Mouse (Mus musculus) hindbrain, postnatal 0 days (tissue): ENCODE results near the gene Ipo7. TPM values are rescaled to one million over a fixed set of nuclear protein-coding genes. Genes with fewer than 3 reads are reported as not detected.
A peak's percentile ranks its signal among the peaks of the same experiment; 100 is the strongest.
"Not testable (repeated sequence)": the region's sequence is repeated elsewhere in the genome, so short reads cannot be mapped to it uniquely, and the experiment has no call there.

Experiments
- ATAC-seq: fragments of 200-750 bp; cut with Nextera tagmentation; 2 replicates; pipeline ENCODE4 v1.8.0; 2017; ENCODE audit warnings: mild to moderate bottlenecking, moderate TSS enrichment, moderate library complexity
- DNase-seq: peaks from one replicate; pipeline ENCODE4 v3.0.0-alpha.2; 2015; ENCODE audit warnings: low spot score
- H3K27ac ChIP-seq: fragments of 300-500 bp; sonication (generic); 2 replicates; pipeline ENCODE4 v1.5.1; 2014; ENCODE audit warnings: mild to moderate bottlenecking
- H3K27me3 ChIP-seq: fragments of 300-500 bp; sonication (generic); 2 replicates; pipeline ENCODE4 v1.6.1; 2014; ENCODE audit warnings: low read length, mixed read lengths; ENCODE audit not compliant: insufficient read depth
- H3K36me3 ChIP-seq: fragments of 300-500 bp; sonication (generic); 2 replicates; pipeline ENCODE4 v1.6.1; 2014; ENCODE audit warnings: low read length, mixed read lengths; ENCODE audit not compliant: insufficient read depth
- H3K4me1 ChIP-seq: fragments of 300-500 bp; sonication (generic); 2 replicates; pipeline ENCODE4 v1.6.1; 2014; ENCODE audit warnings: antibody characterized with exemption, low read length, mixed read lengths; ENCODE audit not compliant: insufficient read depth
- H3K4me2 ChIP-seq: fragments of 300-500 bp; sonication (generic); 2 replicates; pipeline ENCODE4 v1.6.1; 2014; ENCODE audit warnings: low read depth, mild to moderate bottlenecking, low read length, moderate library complexity, mixed read lengths
- H3K4me3 ChIP-seq: fragments of 300-500 bp; sonication (generic); 2 replicates; pipeline ENCODE4 v1.5.1; 2014; ENCODE audit warnings: low read length
- H3K9ac ChIP-seq: fragments of 300-500 bp; sonication (generic); replicated peaks from 2 replicates; pipeline ENCODE4 v1.6.1; 2014; ENCODE audit warnings: mild to moderate bottlenecking, low read length, moderate library complexity, mixed read lengths
- H3K9me3 ChIP-seq: fragments of 300-500 bp; sonication (generic); 2 replicates; pipeline ENCODE4 v1.6.1; 2016; ENCODE audit warnings: low read length, mixed read lengths
- CTCF ChIP-seq: IDR thresholded peaks from 2 replicates; pipeline ENCODE4 v1.5.1; 2016; ENCODE audit warnings: antibody characterized with exemption, control low read depth, low read depth
- WGBS: fragments of 180-500 bp; shearing (Covaris S2); extraction: QIAGEN DNeasy Blood & Tissue Kit; methylation state at CpG from one replicate; pipeline ENCODE4 v1.1.7; 2014; 5-methylcytosine and 5-hydroxymethylcytosine counted together
- polyA plus RNA-seq: library from polyadenylated mRNA; unstranded; fragments of >200 nt; fragmentation: Nextera tagmentation; extraction: Ambion mirVana; gene quantifications from 2 replicates; pipeline ENCODE4 v1.2.1, GENCODE M21; 2015
- total RNA-seq: library from RNA; depleted of rRNA; stranded (reverse); fragments of >200 nt; gene quantifications from 2 replicates; pipeline ENCODE4 v1.2.3, GENCODE M21; 2014

Ipo7 gene
- total and polyA plus RNA-seq, 2 experiments from 2014 or later, result 28.0 to 75.4 TPM

DNA sequence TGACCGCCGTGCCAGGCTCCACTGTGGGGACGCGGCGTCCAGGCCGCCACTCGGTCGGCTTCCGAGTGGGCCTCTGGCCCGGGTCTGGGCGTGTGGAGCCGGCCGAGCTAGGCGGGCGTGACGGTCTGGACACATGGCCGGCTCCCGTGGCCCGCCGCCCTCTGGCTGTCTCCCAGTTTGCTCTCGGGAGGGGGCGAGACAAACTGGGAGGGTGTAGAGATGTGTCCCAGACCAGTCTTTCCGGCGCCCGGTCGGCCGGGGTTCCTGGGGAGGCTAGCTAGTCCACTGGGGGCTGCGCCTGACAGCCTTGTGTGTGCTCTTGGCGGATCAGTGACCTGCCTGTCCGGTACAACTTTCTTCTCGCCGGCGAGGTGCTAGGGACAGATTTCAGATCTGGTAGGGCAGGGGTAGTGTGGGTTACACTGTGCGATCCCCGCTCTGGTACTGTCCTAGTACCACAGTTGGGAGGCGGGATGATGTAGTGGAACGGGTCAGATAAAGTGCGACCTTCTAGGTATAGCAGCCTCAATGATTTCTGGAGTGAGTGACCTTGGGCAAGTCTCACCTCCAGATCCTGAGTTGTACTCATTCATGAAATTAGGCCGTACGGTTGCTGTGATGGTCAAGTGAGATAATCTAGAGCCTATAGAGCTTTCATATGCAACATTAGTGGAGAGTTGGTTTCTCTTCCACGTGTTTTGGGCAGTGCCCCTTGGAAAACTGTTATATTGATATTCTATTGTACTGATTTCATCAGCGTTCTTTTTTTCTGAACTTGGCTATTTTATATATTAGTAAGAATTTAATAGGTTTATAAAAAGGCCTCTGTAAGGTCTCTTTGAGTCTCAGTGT lies 783 bp downstream of the Ipo7 start:
- peak overlapping the region; percentile 93 for H3K27ac ChIP-seq
- H3K9ac ChIP-seq, result peak overlapping the region; percentile 98
- H3K4me3 ChIP-seq, result peak overlapping the region; percentile 98
- peak overlapping the region; percentile 69 for H3K4me2 ChIP-seq
- TF ChIP-seq CTCF, result no peak
- peak; percentile 59 for DNase-seq
- ATAC-seq, result peak; percentile 79
- peaks cover 3% of the 10 kb centered on the region; the same call in 1 of the 2 replicates for H3K4me1 ChIP-seq
- under 1% methylated on average over 42 of the region's 42 CpGs for WGBS
- no peaks in the 10 kb centered on the region for H3K36me3 ChIP-seq
- H3K27me3 ChIP-seq, result no peaks in the 10 kb centered on the region
- no peaks in the 10 kb centered on the region for H3K9me3 ChIP-seq

DNA sequence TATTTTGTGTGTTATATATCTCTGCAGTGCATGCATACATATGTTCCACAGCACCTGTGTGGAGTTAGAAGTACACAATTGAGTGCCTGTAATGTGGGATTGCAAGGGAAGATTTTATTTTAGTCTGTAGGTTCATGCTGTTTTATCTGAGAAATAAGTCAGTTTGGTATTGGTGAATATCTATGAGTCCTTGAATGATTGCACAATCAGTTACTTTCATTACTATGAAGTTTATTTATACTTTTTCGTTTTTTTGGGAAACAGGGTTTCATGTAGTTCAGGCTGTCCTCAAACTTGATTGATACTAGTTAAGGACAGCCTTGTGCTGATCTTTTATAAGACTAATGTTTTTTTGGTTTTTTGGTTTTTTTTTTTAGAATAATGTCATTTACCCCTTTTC lies 5.5 kb downstream of the Ipo7 start:
- ATAC-seq, result no peak
- 97% methylated on average over 1 of the region's 1 CpGs for WGBS
- 0 out of 2 replicates have a peak, but pooled peaks cover 3% of the 10 kb centered on the region for H3K9me3 ChIP-seq
- H3K9ac ChIP-seq, result no peak overlapping the region
- no peak overlapping the region for H3K4me2 ChIP-seq
- H3K4me3 ChIP-seq, result no peak overlapping the region
- H3K4me1 ChIP-seq, result peaks cover 3% of the 10 kb centered on the region; the same call in 1 of the 2 replicates
- H3K36me3 ChIP-seq, result no peaks in the 10 kb centered on the region
- TF ChIP-seq CTCF, result no peak
- no peak for DNase-seq
- no peaks in the 10 kb centered on the region for H3K27me3 ChIP-seq
- H3K27ac ChIP-seq, result no peak overlapping the region

DNA sequence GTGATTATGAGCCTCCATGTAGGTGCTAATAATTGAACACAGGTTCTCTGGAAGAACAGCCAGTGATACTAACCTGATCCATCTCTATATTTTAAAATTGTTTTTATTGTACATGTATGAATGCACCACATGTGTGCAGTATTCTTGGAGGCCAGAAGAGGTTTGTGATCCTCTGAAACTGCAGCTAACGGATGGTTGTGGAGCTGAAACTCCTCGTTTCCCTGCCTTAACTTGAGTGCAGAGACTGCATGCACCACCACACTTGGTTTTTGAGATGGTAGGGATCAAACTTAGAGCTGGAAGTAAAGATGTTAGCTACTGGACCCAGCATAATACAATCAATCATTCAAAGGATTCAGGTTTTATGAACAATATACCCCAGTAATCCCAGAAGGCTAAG lies 8.5 kb downstream of the Ipo7 start:
- 0 out of 2 replicates have a peak, but pooled peaks cover 3% of the 10 kb centered on the region for H3K9me3 ChIP-seq
- H3K36me3 ChIP-seq, result peaks cover 17% of the 10 kb centered on the region; the same call in 1 of the 2 replicates
- no peaks in the 10 kb centered on the region for H3K27me3 ChIP-seq
- DNase-seq, result no peak
- WGBS, result 87% methylated on average over 2 of the region's 2 CpGs
- no peak overlapping the region for H3K27ac ChIP-seq
- H3K4me1 ChIP-seq, result no peaks in the 10 kb centered on the region
- no peak overlapping the region for H3K9ac ChIP-seq
- no peak for TF ChIP-seq CTCF
- H3K4me3 ChIP-seq, result no peak overlapping the region
- no peak for ATAC-seq
- no peak overlapping the region for H3K4me2 ChIP-seq

DNA sequence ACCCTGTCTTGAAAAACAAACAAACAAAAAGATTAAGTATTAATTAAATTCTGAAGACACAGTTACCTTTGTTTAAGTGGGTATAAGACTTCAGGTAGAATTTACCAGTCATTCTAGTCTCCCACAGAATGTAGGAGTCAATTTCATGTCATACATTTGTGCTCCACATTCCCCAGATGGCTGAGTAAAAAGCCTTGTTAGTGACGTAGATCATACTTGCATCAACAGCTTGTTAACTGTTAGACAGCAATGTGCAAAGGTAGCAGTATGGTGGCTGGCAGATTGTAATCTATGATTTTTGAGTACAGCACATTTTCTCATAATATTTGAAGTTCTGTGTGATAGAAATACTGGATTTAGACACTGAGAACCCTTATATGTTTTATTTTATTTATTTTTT lies 10.8 kb downstream of the Ipo7 start:
- Histone ChIP-seq H3K27me3 (no peaks in the 10 kb centered on the region), H3K4me2 (no peak overlapping the region), H3K9me3 (0 out of 2 replicates have a peak, but pooled peaks cover 3% of the 10 kb centered on the region), H3K36me3 (peaks cover 31% of the 10 kb centered on the region), H3K4me3 (no peak overlapping the region), H3K27ac (no peak overlapping the region), H3K4me1 (no peaks in the 10 kb centered on the region), H3K9ac (no peak overlapping the region)
- no peak for ATAC-seq
- WGBS, result 68% methylated on average over 1 of the region's 1 CpGs
- no peak for DNase-seq
- TF ChIP-seq CTCF, result no peak

DNA sequence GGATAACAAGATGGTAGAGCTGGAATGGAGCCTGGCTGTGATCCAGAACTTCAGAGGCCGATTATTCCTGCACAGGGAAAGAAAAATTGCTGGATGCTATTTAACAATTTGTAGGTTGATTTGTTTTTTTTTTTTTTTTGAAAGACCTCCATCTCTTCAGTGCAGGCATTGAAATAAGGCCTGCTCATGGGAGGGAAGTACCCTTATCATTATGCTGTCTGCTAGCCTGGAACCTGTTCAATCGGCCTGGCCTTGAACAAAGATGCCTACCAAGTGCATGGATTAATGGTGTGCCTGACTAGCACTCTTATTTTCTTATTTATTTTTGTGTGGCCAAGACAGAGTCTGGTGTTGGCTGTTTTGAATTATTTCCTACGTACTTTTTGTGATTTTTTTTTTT lies 12.3 kb downstream of the Ipo7 start:
- Histone ChIP-seq H3K4me3 (no peak overlapping the region), H3K27me3 (no peaks in the 10 kb centered on the region), H3K9me3 (no peaks in the 10 kb centered on the region), H3K4me2 (no peak overlapping the region), H3K27ac (no peak overlapping the region), H3K9ac (no peak overlapping the region), H3K4me1 (no peaks in the 10 kb centered on the region), H3K36me3 (peaks cover 31% of the 10 kb centered on the region)
- DNase-seq, result no peak
- ATAC-seq, result no peak
- WGBS, result 78% methylated on average over 3 of the region's 3 CpGs
- no peak for TF ChIP-seq CTCF

DNA sequence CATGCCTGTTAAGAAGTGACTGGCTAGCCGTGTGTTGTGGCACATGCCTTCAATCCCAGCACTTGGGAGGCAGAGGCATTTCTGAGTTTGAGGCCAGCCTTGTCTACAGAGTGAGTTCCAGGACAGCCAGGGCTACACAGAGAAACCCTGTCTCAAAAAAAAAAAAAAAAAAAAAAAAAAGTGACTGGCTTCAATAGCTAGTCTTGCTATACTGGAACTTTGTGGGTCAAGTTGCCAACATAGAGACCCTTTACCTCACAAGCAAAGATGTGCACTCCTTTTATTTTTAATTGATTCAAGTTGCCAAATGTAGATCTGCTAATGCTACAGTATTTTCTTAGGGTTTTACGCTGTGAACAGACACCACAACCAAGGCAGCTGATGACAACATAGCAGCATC lies 39.6 kb downstream of the Ipo7 start:
- H3K9ac ChIP-seq, H3K9me3 ChIP-seq, H3K27me3 ChIP-seq, H3K27ac ChIP-seq, H3K4me3 ChIP-seq, H3K4me1 ChIP-seq, DNase-seq, H3K4me2 ChIP-seq, ATAC-seq, H3K36me3 ChIP-seq: not testable (repeated sequence)
- 88% methylated on average over 2 of the region's 2 CpGs for WGBS
